Mouse (Mus musculus) embryonic facial prominence, embryonic 10.5 days (tissue): ENCODE data around the gene Ufsp2. TPM values are rescaled to one million over a fixed set of nuclear protein-coding genes. Genes with fewer than 3 reads are reported as not detected.
A peak's percentile ranks its signal among the peaks of the same experiment; 100 is the strongest.

ENCODE experiments used
- DNase-seq: peaks from one replicate; pipeline ENCODE4 v3.0.0-alpha.2; 2017; ENCODE audit warnings: low spot score
- H3K27ac ChIP-seq: fragments of 300-500 bp; sonication (generic); replicated peaks from 2 replicates; pipeline ENCODE4 v1.5.1; 2016; ENCODE audit warnings: mild to moderate bottlenecking
- H3K27me3 ChIP-seq: fragments of 300-500 bp; sonication (generic); replicated peaks from 2 replicates; pipeline ENCODE4 v1.6.1; 2016; ENCODE audit warnings: low read depth, mild to moderate bottlenecking; ENCODE audit not compliant: poor library complexity, severe bottlenecking
- H3K36me3 ChIP-seq: fragments of 300-500 bp; sonication (generic); replicated peaks from 2 replicates; pipeline ENCODE4 v1.6.1; 2016; ENCODE audit warnings: mild to moderate bottlenecking, moderate library complexity
- H3K4me1 ChIP-seq: fragments of 300-500 bp; sonication (generic); 2 replicates; pipeline ENCODE4 v1.6.1; 2016
- H3K4me3 ChIP-seq: fragments of 300-500 bp; sonication (generic); 2 replicates; pipeline ENCODE4 v1.5.1; 2016; ENCODE audit warnings: mild to moderate bottlenecking, moderate library complexity
- H3K9me3 ChIP-seq: fragments of 300-500 bp; sonication (generic); 2 replicates; pipeline ENCODE4 v1.6.1; 2016; ENCODE audit warnings: mild to moderate bottlenecking
- WGBS: fragments of 180-500 bp; shearing (Covaris S2); methylation state at CpG from one replicate; pipeline ENCODE4 v1.1.7; 2016; 5-methylcytosine and 5-hydroxymethylcytosine counted together
- polyA plus RNA-seq: library from polyadenylated mRNA; unstranded; fragments of >200 nt; fragmentation: Nextera tagmentation; extraction: Ambion mirVana; gene quantifications from 2 replicates; pipeline ENCODE4 v1.2.1, GENCODE M21; 2016

Gene Ufsp2
- polyA plus RNA-seq, 1 experiment from 2014 or later, result 67.5 TPM

DNA sequence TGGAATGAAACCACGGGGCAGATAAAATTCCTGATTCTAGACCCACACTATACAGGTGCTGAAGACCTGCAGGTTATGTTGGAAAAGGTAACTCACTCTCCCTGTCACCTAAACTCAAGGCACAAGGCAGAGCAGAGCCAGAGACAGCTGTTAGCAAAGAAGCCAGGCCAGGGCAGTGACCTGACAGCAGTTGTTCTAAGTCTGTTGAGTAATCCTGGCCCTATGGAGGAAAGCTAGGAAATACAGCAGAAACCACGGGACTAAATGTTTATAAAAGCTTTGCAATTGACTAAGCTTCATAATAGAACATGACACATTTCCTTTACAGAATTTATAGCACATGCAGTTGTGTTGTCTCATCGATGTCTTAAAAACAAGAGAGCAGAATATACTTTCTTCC lies 20.2 kb downstream of the Ufsp2 start:
- Histone ChIP-seq H3K27me3 (no peaks in the 10 kb centered on the region), H3K4me3 (no peak overlapping the region), H3K4me1 (peaks cover 16% of the 10 kb centered on the region), H3K36me3 (peaks cover 40% of the 10 kb centered on the region), H3K9me3 (no peaks in the 10 kb centered on the region), H3K27ac (no peak overlapping the region)
- no peak for DNase-seq
- WGBS, result 87% methylated on average over 3 of the region's 3 CpGs

DNA sequence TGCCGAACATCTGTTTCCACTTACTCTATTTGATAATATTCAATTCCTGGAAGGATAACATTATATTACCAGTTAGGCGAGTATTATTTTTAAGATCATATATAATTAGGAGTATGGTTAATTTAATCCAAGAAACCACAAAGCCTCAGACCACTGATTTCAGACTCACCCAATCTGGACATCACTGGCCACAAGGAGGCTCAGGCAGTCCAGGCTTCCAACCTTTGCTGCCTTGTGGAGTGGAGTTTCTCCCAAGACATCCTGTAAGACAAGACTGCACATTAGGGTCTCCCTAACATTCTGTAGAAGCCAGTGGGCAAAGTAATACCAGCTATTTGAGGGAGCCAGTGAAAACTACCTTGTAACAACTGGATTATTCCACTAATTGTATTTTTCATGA lies 22.9 kb downstream of the Ufsp2 start:
- no peak overlapping the region for H3K27ac ChIP-seq
- no peaks in the 10 kb centered on the region for H3K27me3 ChIP-seq
- peaks cover 16% of the 10 kb centered on the region for H3K4me1 ChIP-seq
- WGBS, result 87% methylated on average over 2 of the region's 2 CpGs
- no peak overlapping the region for H3K4me3 ChIP-seq
- peaks cover 37% of the 10 kb centered on the region for H3K36me3 ChIP-seq
- DNase-seq, result no peak
- no peaks in the 10 kb centered on the region for H3K9me3 ChIP-seq

DNA sequence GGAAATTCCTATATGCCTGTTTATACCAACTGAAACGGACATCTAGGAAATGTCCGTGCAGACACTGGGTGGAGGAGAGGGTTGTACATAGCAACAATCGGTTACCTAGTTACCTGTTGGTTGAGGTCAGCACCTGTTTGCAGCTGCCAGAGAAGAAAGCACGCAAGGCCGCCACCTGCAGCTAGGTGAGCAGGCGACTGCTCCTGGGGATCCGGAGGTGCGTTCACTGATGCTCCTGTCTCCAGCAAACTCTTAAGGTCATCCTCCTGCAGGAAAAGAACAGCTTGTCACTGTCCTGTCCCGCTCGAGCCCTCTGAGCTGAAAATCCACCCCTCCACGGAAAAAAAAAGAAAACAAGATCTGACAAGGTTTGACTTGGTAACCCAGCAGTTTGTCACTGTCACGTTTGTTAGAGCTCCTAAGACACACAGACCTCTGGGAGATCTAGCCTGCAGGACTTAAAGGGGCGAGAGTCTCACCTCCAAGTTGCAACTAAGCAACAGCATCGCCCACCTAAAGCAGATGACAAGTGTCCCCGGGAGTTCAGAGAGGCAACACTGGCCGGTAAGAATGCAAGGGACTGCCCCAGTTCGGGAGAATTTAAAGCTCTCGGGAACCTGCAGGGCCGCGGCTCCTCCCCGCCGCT lies 23.9 kb downstream of the Ufsp2 start, which contains the start of gene Lrp2bp:
Gene Lrp2bp (plus strand): TSS at position 166 of the 646 bp plus-strand sequence.
- WGBS, result 5% methylated on average over 22 of the region's 22 CpGs
- H3K4me3 ChIP-seq, result peak within 1 kb of the TSS; percentile 66
- H3K36me3 ChIP-seq, result peaks cover 29% of the 10 kb centered on the region
- H3K4me1 ChIP-seq, result peaks cover 16% of the 10 kb centered on the region
- no peaks in the 10 kb centered on the region for H3K27me3 ChIP-seq
- peak within 1 kb of the TSS; percentile 98 for H3K27ac ChIP-seq
- H3K9me3 ChIP-seq, result no peaks in the 10 kb centered on the region
- peak; percentile 34 for DNase-seq

- Histone ChIP-seq H3K36me3 (peaks cover 25% of the 10 kb centered on the region), H3K27me3 (no peaks in the 10 kb centered on the region), H3K4me3 (peak overlapping the region; percentile 66), H3K4me1 (peaks cover 17% of the 10 kb centered on the region), H3K27ac (peak overlapping the region; percentile 98), H3K9me3 (no peaks in the 10 kb centered on the region)
- 6% methylated on average over 55 of the region's 55 CpGs for WGBS
- peak; percentile 100 for DNase-seq
Measured at GRCm38 (mm10) chr8:45999784-46000705, 24.7 kb downstream of the Ufsp2 start.

GRCm38 (mm10) chr8:46005596-46005995 lies 30.3 kb downstream of the Ufsp2 start, which contains the start of gene Ankrd37:
TSS of gene Ankrd37 (minus strand) at chr8:46005707.
- WGBS, result 77% methylated on average over 4 of the region's 4 CpGs
- DNase-seq, result no peak
- Histone ChIP-seq H3K27ac (no peak within 1 kb of the TSS), H3K9me3 (no peaks in the 10 kb centered on the region), H3K4me1 (peaks cover 6% of the 10 kb centered on the region), H3K27me3 (no peaks in the 10 kb centered on the region), H3K4me3 (no peak within 1 kb of the TSS), H3K36me3 (no peaks in the 10 kb centered on the region)

GRCm38 (mm10) chr8:46007050-46007672 lies 31.8 kb downstream of the Ufsp2 start:
- WGBS, result 83% methylated on average over 3 of the region's 3 CpGs
- Histone ChIP-seq H3K36me3 (no peaks in the 10 kb centered on the region), H3K9me3 (no peaks in the 10 kb centered on the region), H3K27me3 (no peaks in the 10 kb centered on the region), H3K4me1 (peaks cover 16% of the 10 kb centered on the region), H3K27ac (no peak overlapping the region), H3K4me3 (no peak overlapping the region)
- DNase-seq, result no peak

- WGBS, result 45% methylated on average over 2 of the region's 2 CpGs
- H3K4me3 ChIP-seq, result peak overlapping the region; percentile 38
Measured at GRCm38 (mm10) chr8:46010306-46010705, 35.0 kb downstream of the Ufsp2 start.

DNA sequence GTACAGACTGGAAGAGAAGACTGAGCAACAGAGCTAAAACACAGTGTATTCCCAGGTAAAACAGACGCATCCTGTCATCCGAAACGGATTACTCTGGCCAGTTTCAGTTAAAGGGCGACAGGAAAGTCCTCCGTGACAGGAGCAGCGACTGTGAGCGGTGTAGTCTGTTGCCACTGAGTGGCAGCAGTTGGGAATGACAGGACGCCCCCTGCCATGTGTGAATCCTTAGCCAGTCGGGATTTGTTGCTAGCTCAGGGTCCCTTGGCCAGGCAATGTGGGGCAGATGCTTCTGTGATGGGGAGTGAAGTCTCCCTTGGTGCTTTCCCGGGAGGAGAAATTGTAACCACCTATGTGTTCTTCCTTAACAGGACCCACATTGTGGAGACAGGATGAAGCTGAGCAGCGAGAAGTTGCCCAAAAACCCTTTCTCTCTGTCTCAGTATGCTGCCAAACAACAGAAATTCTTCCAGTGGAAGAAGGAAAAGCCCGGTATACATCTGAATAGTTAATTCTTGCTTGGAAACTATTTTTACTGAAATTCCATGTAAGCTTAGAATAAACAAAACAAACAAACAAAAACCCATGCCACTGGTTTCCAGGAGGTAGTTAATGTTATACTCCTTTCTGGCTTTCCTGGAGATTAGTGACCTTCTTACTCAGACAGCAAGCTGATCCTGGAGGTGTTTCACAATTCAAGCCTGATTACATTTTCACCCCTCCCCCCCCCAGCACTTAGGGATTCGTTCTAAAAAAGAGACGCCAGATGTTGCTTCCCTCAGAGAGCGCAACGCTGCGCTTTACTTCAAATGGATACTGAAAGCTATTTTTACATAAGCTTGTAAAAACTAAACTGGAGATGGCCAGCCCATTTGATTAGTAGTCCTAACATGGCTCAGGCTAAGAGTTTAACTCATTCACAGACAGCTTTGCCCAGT lies 35.7 kb downstream of the Ufsp2 start:
- Histone ChIP-seq H3K4me1 (peaks cover 12% of the 10 kb centered on the region), H3K36me3 (no peaks in the 10 kb centered on the region), H3K27me3 (no peaks in the 10 kb centered on the region), H3K4me3 (peak overlapping the region; percentile 38), H3K27ac (peak overlapping the region; percentile 51; the same call in 1 of the 2 replicates), H3K9me3 (no peaks in the 10 kb centered on the region)
- WGBS, result 14% methylated on average over 17 of the region's 17 CpGs
- DNase-seq, result peak; percentile 55

More at GRCm38 (mm10) chr8:46010306-46010705, 35.0 kb downstream of the Ufsp2 start:
- no peaks in the 10 kb centered on the region for H3K9me3 ChIP-seq
- H3K36me3 ChIP-seq, result no peaks in the 10 kb centered on the region
- H3K27me3 ChIP-seq, result no peaks in the 10 kb centered on the region
- peak; percentile 27 for DNase-seq
- peaks cover 13% of the 10 kb centered on the region for H3K4me1 ChIP-seq
- H3K27ac ChIP-seq, result no peak overlapping the region

DNA sequence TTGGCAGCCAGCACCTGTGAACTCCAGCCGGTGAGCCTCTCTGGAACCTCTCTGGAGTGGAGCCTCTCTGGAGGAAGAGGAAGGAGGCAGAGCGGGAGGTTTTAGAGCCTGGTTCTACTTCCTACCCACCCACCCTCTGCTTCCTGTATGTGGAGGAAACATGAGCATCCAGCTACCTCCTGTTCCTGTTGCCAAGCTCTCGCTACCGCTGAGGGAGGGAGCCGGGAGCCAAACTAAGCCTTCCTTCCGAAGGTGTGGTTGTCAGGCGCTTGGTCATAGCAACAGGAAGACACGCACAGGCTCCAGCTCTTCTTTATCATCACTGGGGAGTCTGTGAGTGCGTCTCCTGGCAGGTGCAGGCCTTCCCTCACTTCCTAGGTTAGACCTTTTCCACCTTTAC lies 46.9 kb downstream of the Ufsp2 start:
- H3K27ac ChIP-seq, result no peak overlapping the region
- no peaks in the 10 kb centered on the region for H3K9me3 ChIP-seq
- 0 out of 2 replicates have a peak, but pooled peaks cover 3% of the 10 kb centered on the region for H3K4me1 ChIP-seq
- H3K4me3 ChIP-seq, result no peak overlapping the region
- DNase-seq, result no peak
- no peaks in the 10 kb centered on the region for H3K36me3 ChIP-seq
- H3K27me3 ChIP-seq, result no peaks in the 10 kb centered on the region
- 84% methylated on average over 9 of the region's 9 CpGs for WGBS

DNA sequence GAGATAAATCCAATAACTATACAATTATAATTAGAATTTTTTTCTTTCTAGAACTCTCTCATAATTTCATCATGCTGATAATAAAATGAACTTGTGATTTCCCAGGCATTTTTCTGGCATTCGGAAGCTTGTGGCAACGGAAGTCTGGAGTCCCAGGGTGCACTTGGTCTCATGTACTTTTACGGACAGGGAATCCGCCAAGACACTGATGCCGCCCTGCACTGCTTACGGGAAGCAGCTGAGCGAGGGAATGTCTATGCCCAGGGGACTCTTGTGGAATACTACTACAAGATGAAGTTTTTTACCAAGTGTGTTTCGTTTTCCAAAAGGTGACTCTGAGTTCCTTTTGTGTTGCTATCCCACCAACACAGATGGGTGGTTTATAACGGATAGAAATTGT lies 47.4 kb downstream of the Ufsp2 start:
- 0 out of 2 replicates have a peak, but pooled peaks cover 3% of the 10 kb centered on the region for H3K4me1 ChIP-seq
- H3K9me3 ChIP-seq, result no peaks in the 10 kb centered on the region
- no peaks in the 10 kb centered on the region for H3K36me3 ChIP-seq
- H3K27ac ChIP-seq, result no peak overlapping the region
- 92% methylated on average over 9 of the region's 9 CpGs for WGBS
- H3K4me3 ChIP-seq, result no peak overlapping the region
- no peak for DNase-seq
- H3K27me3 ChIP-seq, result no peaks in the 10 kb centered on the region

- WGBS, result 74% methylated on average over 4 of the region's 4 CpGs
- no peak overlapping the region for H3K27ac ChIP-seq
- 0 out of 2 replicates have a peak, but pooled peaks cover 3% of the 10 kb centered on the region for H3K4me1 ChIP-seq
- H3K9me3 ChIP-seq, result no peaks in the 10 kb centered on the region
- no peaks in the 10 kb centered on the region for H3K36me3 ChIP-seq
- DNase-seq, result no peak
- no peaks in the 10 kb centered on the region for H3K27me3 ChIP-seq
- H3K4me3 ChIP-seq, result no peak overlapping the region
Measured at GRCm38 (mm10) chr8:46024392-46024791, 49.1 kb downstream of the Ufsp2 start.
